Mouse (Mus musculus): ENCODE data around the gene Slc24a3. TPM values are rescaled to one million over a fixed set of nuclear protein-coding genes. Genes with fewer than 3 reads are reported as not detected.
A peak's percentile ranks its signal among the peaks of the same experiment; 100 is the strongest.

Gene Slc24a3
- polyA plus RNA-seq, 1 experiment from 2014 or later: 21.5 TPM

GRCm38 (mm10) chr2:145522017-145522416 is 354.5 kb downstream of the Slc24a3 start:
- H3K9ac ChIP-seq: no peak overlapping the region
- WGBS: 51% methylated on average over 3 of the region's 3 CpGs
- DNase-seq (ENCODE audit: low spot score): no peak
- H3K27me3 ChIP-seq (ENCODE audit: control insufficient read depth, insufficient read depth, low read length): no peaks in the 10 kb centered on the region
- H3K4me1 ChIP-seq (replicated peaks; ENCODE audit: control insufficient read depth, insufficient read depth, low read length): 0 out of 2 replicates have a peak, but pooled peaks cover 8% of the 10 kb centered on the region
- no peak overlapping the region for H3K4me3 ChIP-seq (replicated peaks; ENCODE audit: low read length)
- no peak for ATAC-seq (ENCODE audit: low FRiP score)
- no peak overlapping the region; the same call in 1 of the 2 replicates for H3K27ac ChIP-seq
- H3K36me3 ChIP-seq (replicated peaks; ENCODE audit: control insufficient read depth, insufficient read depth): no peaks in the 10 kb centered on the region
- H3K4me2 ChIP-seq (replicated peaks): no peak overlapping the region
- H3K9me3 ChIP-seq (ENCODE audit: control insufficient read depth, low read length): no peaks in the 10 kb centered on the region

GRCm38 (mm10) chr2:145523381-145523780 is 355.8 kb downstream of the Slc24a3 start:
- no peak overlapping the region for H3K27ac ChIP-seq
- DNase-seq (ENCODE audit: low spot score) (no peak), ATAC-seq (ENCODE audit: low FRiP score) (no peak)
- no peak overlapping the region for H3K4me3 ChIP-seq (replicated peaks; ENCODE audit: low read length)
- H3K27me3 ChIP-seq (ENCODE audit: control insufficient read depth, insufficient read depth, low read length): no peaks in the 10 kb centered on the region
- 0 out of 2 replicates have a peak, but pooled peaks cover 8% of the 10 kb centered on the region for H3K4me1 ChIP-seq (replicated peaks; ENCODE audit: control insufficient read depth, insufficient read depth, low read length)
- no peak overlapping the region for H3K4me2 ChIP-seq (replicated peaks)
- WGBS: 88% methylated on average over 4 of the region's 4 CpGs
- no peaks in the 10 kb centered on the region for H3K9me3 ChIP-seq (ENCODE audit: control insufficient read depth, low read length)
- H3K9ac ChIP-seq: no peak overlapping the region
- H3K36me3 ChIP-seq (replicated peaks; ENCODE audit: control insufficient read depth, insufficient read depth): no peaks in the 10 kb centered on the region

GRCm38 (mm10) chr2:145527151-145527550 is 359.6 kb downstream of the Slc24a3 start:
- H3K27ac ChIP-seq: no peak overlapping the region
- WGBS: 93% methylated on average over 1 of the region's 1 CpGs
- 0 out of 2 replicates have a peak, but pooled peaks cover under 1% of the 10 kb centered on the region for H3K4me1 ChIP-seq (replicated peaks; ENCODE audit: control insufficient read depth, insufficient read depth, low read length)
- no peak overlapping the region for H3K9ac ChIP-seq
- no peaks in the 10 kb centered on the region for H3K27me3 ChIP-seq (ENCODE audit: control insufficient read depth, insufficient read depth, low read length)
- H3K4me2 ChIP-seq (replicated peaks): no peak overlapping the region
- H3K36me3 ChIP-seq (replicated peaks; ENCODE audit: control insufficient read depth, insufficient read depth): no peaks in the 10 kb centered on the region
- H3K4me3 ChIP-seq (replicated peaks; ENCODE audit: low read length): no peak overlapping the region
- no peak for ATAC-seq (ENCODE audit: low FRiP score)
- no peaks in the 10 kb centered on the region for H3K9me3 ChIP-seq (ENCODE audit: control insufficient read depth, low read length)
- no peak for DNase-seq (ENCODE audit: low spot score)

- DNase-seq (ENCODE audit: low spot score) (no peak), ATAC-seq (ENCODE audit: low FRiP score) (peak; percentile 37; the same call in 1 of the 2 replicates)
- WGBS: 65% methylated on average over 4 of the region's 4 CpGs
- no peaks in the 10 kb centered on the region for H3K36me3 ChIP-seq (replicated peaks; ENCODE audit: control insufficient read depth, insufficient read depth)
- no peaks in the 10 kb centered on the region for H3K9me3 ChIP-seq (ENCODE audit: control insufficient read depth, low read length)
- H3K4me1 ChIP-seq (replicated peaks; ENCODE audit: control insufficient read depth, insufficient read depth, low read length): no peaks in the 10 kb centered on the region
- no peaks in the 10 kb centered on the region for H3K27me3 ChIP-seq (ENCODE audit: control insufficient read depth, insufficient read depth, low read length)
- no peak overlapping the region for H3K4me2 ChIP-seq (replicated peaks)
- H3K9ac ChIP-seq: no peak overlapping the region
- no peak overlapping the region for H3K4me3 ChIP-seq (replicated peaks; ENCODE audit: low read length)
- no peak overlapping the region for H3K27ac ChIP-seq
Measured at GRCm38 (mm10) chr2:145530941-145531353, 363.4 kb downstream of the Slc24a3 start.

- no peaks in the 10 kb centered on the region for H3K27me3 ChIP-seq (ENCODE audit: control insufficient read depth, insufficient read depth, low read length)
- ATAC-seq (ENCODE audit: low FRiP score) (no peak), DNase-seq (ENCODE audit: low spot score) (no peak)
- no peaks in the 10 kb centered on the region for H3K4me1 ChIP-seq (replicated peaks; ENCODE audit: control insufficient read depth, insufficient read depth, low read length)
- 95% methylated on average over 2 of the region's 2 CpGs for WGBS
- H3K4me2 ChIP-seq (replicated peaks): no peak overlapping the region
- H3K27ac ChIP-seq: no peak overlapping the region
- no peak overlapping the region for H3K9ac ChIP-seq
- H3K4me3 ChIP-seq (replicated peaks; ENCODE audit: low read length): no peak overlapping the region
- H3K36me3 ChIP-seq (replicated peaks; ENCODE audit: control insufficient read depth, insufficient read depth): no peaks in the 10 kb centered on the region
- no peaks in the 10 kb centered on the region for H3K9me3 ChIP-seq (ENCODE audit: control insufficient read depth, low read length)
Measured at GRCm38 (mm10) chr2:145533086-145533485, 365.5 kb downstream of the Slc24a3 start.

- Histone ChIP-seq H3K9me3 (ENCODE audit: control insufficient read depth, low read length) (no peaks in the 10 kb centered on the region), H3K27me3 (ENCODE audit: control insufficient read depth, insufficient read depth, low read length) (no peaks in the 10 kb centered on the region), H3K4me3 (replicated peaks; ENCODE audit: low read length) (no peak overlapping the region), H3K4me1 (replicated peaks; ENCODE audit: control insufficient read depth, insufficient read depth, low read length) (no peaks in the 10 kb centered on the region), H3K9ac (no peak overlapping the region), H3K36me3 (replicated peaks; ENCODE audit: control insufficient read depth, insufficient read depth) (no peaks in the 10 kb centered on the region), H3K4me2 (replicated peaks) (no peak overlapping the region), H3K27ac (no peak overlapping the region)
- no peak for ATAC-seq (ENCODE audit: low FRiP score)
- no peak for DNase-seq (ENCODE audit: low spot score)
- 92% methylated on average over 4 of the region's 4 CpGs for whole genome bisulfite sequencing
Measured at GRCm38 (mm10) chr2:145535307-145535706, 367.8 kb downstream of the Slc24a3 start.

GRCm38 (mm10) chr2:145535774-145536173 is 368.2 kb downstream of the Slc24a3 start:
- Histone ChIP-seq H3K4me1 (replicated peaks; ENCODE audit: control insufficient read depth, insufficient read depth, low read length) (no peaks in the 10 kb centered on the region), H3K4me3 (replicated peaks; ENCODE audit: low read length) (no peak overlapping the region), H3K9me3 (ENCODE audit: control insufficient read depth, low read length) (no peaks in the 10 kb centered on the region), H3K36me3 (replicated peaks; ENCODE audit: control insufficient read depth, insufficient read depth) (no peaks in the 10 kb centered on the region), H3K4me2 (replicated peaks) (no peak overlapping the region), H3K9ac (no peak overlapping the region), H3K27me3 (ENCODE audit: control insufficient read depth, insufficient read depth, low read length) (no peaks in the 10 kb centered on the region), H3K27ac (no peak overlapping the region)
- WGBS: 86% methylated on average over 4 of the region's 4 CpGs
- ATAC-seq (ENCODE audit: low FRiP score) (no peak), DNase-seq (ENCODE audit: low spot score) (no peak)

GRCm38 (mm10) chr2:145536986-145537385 is 369.4 kb downstream of the Slc24a3 start:
- no peaks in the 10 kb centered on the region for H3K9me3 ChIP-seq (ENCODE audit: control insufficient read depth, low read length)
- no peak for DNase-seq (ENCODE audit: low spot score)
- H3K27me3 ChIP-seq (ENCODE audit: control insufficient read depth, insufficient read depth, low read length): no peaks in the 10 kb centered on the region
- no peak overlapping the region for H3K4me2 ChIP-seq (replicated peaks)
- no peaks in the 10 kb centered on the region for H3K36me3 ChIP-seq (replicated peaks; ENCODE audit: control insufficient read depth, insufficient read depth)
- no peak overlapping the region for H3K4me3 ChIP-seq (replicated peaks; ENCODE audit: low read length)
- WGBS: 68% methylated on average over 4 of the region's 4 CpGs
- no peak overlapping the region for H3K27ac ChIP-seq
- no peaks in the 10 kb centered on the region for H3K4me1 ChIP-seq (replicated peaks; ENCODE audit: control insufficient read depth, insufficient read depth, low read length)
- no peak for ATAC-seq (ENCODE audit: low FRiP score)
- no peak overlapping the region for H3K9ac ChIP-seq

- Histone ChIP-seq H3K4me1 (replicated peaks; ENCODE audit: control insufficient read depth, insufficient read depth, low read length) (no peaks in the 10 kb centered on the region), H3K9ac (no peak overlapping the region), H3K27me3 (ENCODE audit: control insufficient read depth, insufficient read depth, low read length) (no peaks in the 10 kb centered on the region), H3K27ac (no peak overlapping the region), H3K4me3 (replicated peaks; ENCODE audit: low read length) (no peak overlapping the region), H3K4me2 (replicated peaks) (no peak overlapping the region), H3K36me3 (replicated peaks; ENCODE audit: control insufficient read depth, insufficient read depth) (no peaks in the 10 kb centered on the region), H3K9me3 (ENCODE audit: control insufficient read depth, low read length) (no peaks in the 10 kb centered on the region)
- no peak for DNase-seq (ENCODE audit: low spot score)
- 88% methylated on average over 1 of the region's 1 CpGs for WGBS
- ATAC-seq (ENCODE audit: low FRiP score): no peak
Measured at GRCm38 (mm10) chr2:145541695-145542094, 374.1 kb downstream of the Slc24a3 start.

GRCm38 (mm10) chr2:145546071-145546470 is 378.5 kb downstream of the Slc24a3 start:
- no peaks in the 10 kb centered on the region for H3K27me3 ChIP-seq (ENCODE audit: control insufficient read depth, insufficient read depth, low read length)
- no peaks in the 10 kb centered on the region for H3K4me1 ChIP-seq (replicated peaks; ENCODE audit: control insufficient read depth, insufficient read depth, low read length)
- no peak overlapping the region for H3K4me2 ChIP-seq (replicated peaks)
- 79% methylated on average over 3 of the region's 3 CpGs for WGBS
- no peaks in the 10 kb centered on the region for H3K36me3 ChIP-seq (replicated peaks; ENCODE audit: control insufficient read depth, insufficient read depth)
- H3K4me3 ChIP-seq (replicated peaks; ENCODE audit: low read length): no peak overlapping the region
- H3K27ac ChIP-seq: no peak overlapping the region
- DNase-seq (ENCODE audit: low spot score): no peak
- no peaks in the 10 kb centered on the region for H3K9me3 ChIP-seq (ENCODE audit: control insufficient read depth, low read length)
- ATAC-seq (ENCODE audit: low FRiP score): no peak
- no peak overlapping the region for H3K9ac ChIP-seq
